Mouse (Mus musculus): ENCODE measurements around the gene Nos1ap. TPM values are rescaled to one million over a fixed set of nuclear protein-coding genes. Genes with fewer than 3 reads are reported as not detected.
A peak's percentile ranks its signal among the peaks of the same experiment; 100 is the strongest.

Gene Nos1ap
- polyA plus RNA-seq, 1 experiment from 2014 or later: 7.7 TPM

- no peaks in the 10 kb centered on the region for H3K36me3 ChIP-seq (ENCODE audit: control insufficient read depth, insufficient read depth, low read length)
- H3K27me3 ChIP-seq (replicated peaks; ENCODE audit: control insufficient read depth, insufficient read depth, low read length): no peaks in the 10 kb centered on the region
- WGBS: 80% methylated on average over 5 of the region's 5 CpGs
- 0 out of 2 replicates have a peak, but pooled peaks cover 4% of the 10 kb centered on the region for H3K9me3 ChIP-seq (ENCODE audit: control insufficient read depth, low read length)
- no peak overlapping the region for H3K27ac ChIP-seq (replicated peaks; ENCODE audit: low read depth, low read length)
- H3K4me2 ChIP-seq (ENCODE audit: low read depth, low read length): no peak overlapping the region
- ATAC-seq (ENCODE audit: low read depth): no peak
- peaks cover 8% of the 10 kb centered on the region; the same call in 1 of the 2 replicates for H3K4me1 ChIP-seq (ENCODE audit: control insufficient read depth, insufficient read depth, low read length)
- no peak for DNase-seq (ENCODE audit: low spot score)
- no peak overlapping the region for H3K9ac ChIP-seq (ENCODE audit: low read depth, low read length)
- no peak overlapping the region for H3K4me3 ChIP-seq (ENCODE audit: low read depth, low read length)
Observed at GRCm38 (mm10) chr1:170582341-170582740, 7.3 kb downstream of the Nos1ap start.

- ATAC-seq (ENCODE audit: low read depth) (peak; percentile 73), DNase-seq (ENCODE audit: low spot score) (peak; percentile 71)
- H3K9me3 ChIP-seq (ENCODE audit: control insufficient read depth, low read length): 0 out of 2 replicates have a peak, but pooled peaks cover 1% of the 10 kb centered on the region
- peaks cover 16% of the 10 kb centered on the region for H3K4me1 ChIP-seq (ENCODE audit: control insufficient read depth, insufficient read depth, low read length)
- no peak overlapping the region for H3K27ac ChIP-seq (replicated peaks; ENCODE audit: low read depth, low read length)
- H3K9ac ChIP-seq (ENCODE audit: low read depth, low read length): no peak overlapping the region
- 27% methylated on average over 13 of the region's 13 CpGs for WGBS
- no peak overlapping the region for H3K4me3 ChIP-seq (ENCODE audit: low read depth, low read length)
- H3K36me3 ChIP-seq (ENCODE audit: control insufficient read depth, insufficient read depth, low read length): no peaks in the 10 kb centered on the region
- no peaks in the 10 kb centered on the region for H3K27me3 ChIP-seq (replicated peaks; ENCODE audit: control insufficient read depth, insufficient read depth, low read length)
- H3K4me2 ChIP-seq (ENCODE audit: low read depth, low read length): peak overlapping the region; percentile 26
Observed at GRCm38 (mm10) chr1:170580485-170581110, 9.1 kb downstream of the Nos1ap start.

GRCm38 (mm10) chr1:170579476-170579875 lies 10.2 kb downstream of the Nos1ap start:
- Histone ChIP-seq H3K27me3 (replicated peaks; ENCODE audit: control insufficient read depth, insufficient read depth, low read length) (no peaks in the 10 kb centered on the region), H3K4me3 (ENCODE audit: low read depth, low read length) (no peak overlapping the region), H3K9me3 (ENCODE audit: control insufficient read depth, low read length) (no peaks in the 10 kb centered on the region), H3K36me3 (ENCODE audit: control insufficient read depth, insufficient read depth, low read length) (no peaks in the 10 kb centered on the region), H3K27ac (replicated peaks; ENCODE audit: low read depth, low read length) (no peak overlapping the region), H3K9ac (ENCODE audit: low read depth, low read length) (no peak overlapping the region), H3K4me1 (ENCODE audit: control insufficient read depth, insufficient read depth, low read length) (peaks cover 16% of the 10 kb centered on the region), H3K4me2 (ENCODE audit: low read depth, low read length) (no peak overlapping the region)
- ATAC-seq (ENCODE audit: low read depth): no peak
- DNase-seq (ENCODE audit: low spot score): no peak
- 90% methylated on average over 5 of the region's 5 CpGs for WGBS

GRCm38 (mm10) chr1:170579063-170579462 lies 10.6 kb downstream of the Nos1ap start:
- peaks cover 16% of the 10 kb centered on the region for H3K4me1 ChIP-seq (ENCODE audit: control insufficient read depth, insufficient read depth, low read length)
- no peak overlapping the region for H3K4me2 ChIP-seq (ENCODE audit: low read depth, low read length)
- no peak for DNase-seq (ENCODE audit: low spot score)
- no peak overlapping the region for H3K4me3 ChIP-seq (ENCODE audit: low read depth, low read length)
- WGBS: 99% methylated on average over 4 of the region's 4 CpGs
- H3K27me3 ChIP-seq (replicated peaks; ENCODE audit: control insufficient read depth, insufficient read depth, low read length): no peaks in the 10 kb centered on the region
- no peaks in the 10 kb centered on the region for H3K9me3 ChIP-seq (ENCODE audit: control insufficient read depth, low read length)
- H3K9ac ChIP-seq (ENCODE audit: low read depth, low read length): no peak overlapping the region
- no peak for ATAC-seq (ENCODE audit: low read depth)
- no peak overlapping the region for H3K27ac ChIP-seq (replicated peaks; ENCODE audit: low read depth, low read length)
- no peaks in the 10 kb centered on the region for H3K36me3 ChIP-seq (ENCODE audit: control insufficient read depth, insufficient read depth, low read length)

DNA sequence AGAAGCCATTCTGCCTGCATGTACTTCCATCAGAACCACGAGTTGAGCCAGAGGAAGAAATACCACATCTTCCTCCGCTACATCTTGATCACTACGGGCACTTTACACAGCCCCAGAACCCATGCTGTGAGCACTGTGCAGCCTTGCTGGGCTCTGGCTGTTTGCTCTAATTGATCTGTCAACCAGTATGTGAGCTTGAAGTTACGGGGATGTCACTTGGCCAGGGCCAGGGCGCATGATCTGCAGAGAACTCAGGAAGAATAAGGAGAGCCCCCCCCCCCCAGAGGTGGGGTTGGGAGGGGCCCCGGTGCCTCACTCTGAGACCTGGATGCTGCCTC lies 13.0 kb downstream of the Nos1ap start:
- no peak overlapping the region for H3K4me3 ChIP-seq (ENCODE audit: low read depth, low read length)
- WGBS: 27% methylated on average over 6 of the region's 6 CpGs
- H3K4me1 ChIP-seq (ENCODE audit: control insufficient read depth, insufficient read depth, low read length): peaks cover 16% of the 10 kb centered on the region
- 0 out of 2 replicates have a peak, but pooled peaks cover 9% of the 10 kb centered on the region for H3K9me3 ChIP-seq (ENCODE audit: control insufficient read depth, low read length)
- ATAC-seq (ENCODE audit: low read depth) (no peak), DNase-seq (ENCODE audit: low spot score) (no peak)
- no peaks in the 10 kb centered on the region for H3K27me3 ChIP-seq (replicated peaks; ENCODE audit: control insufficient read depth, insufficient read depth, low read length)
- H3K9ac ChIP-seq (ENCODE audit: low read depth, low read length): no peak overlapping the region
- H3K27ac ChIP-seq (replicated peaks; ENCODE audit: low read depth, low read length): no peak overlapping the region
- no peaks in the 10 kb centered on the region for H3K36me3 ChIP-seq (ENCODE audit: control insufficient read depth, insufficient read depth, low read length)
- H3K4me2 ChIP-seq (ENCODE audit: low read depth, low read length): no peak overlapping the region

GRCm38 (mm10) chr1:170576012-170576727 lies 13.5 kb downstream of the Nos1ap start:
- peak; percentile 51; the same call in 1 of the 2 replicates for ATAC-seq (ENCODE audit: low read depth)
- Histone ChIP-seq H3K4me2 (ENCODE audit: low read depth, low read length) (no peak overlapping the region), H3K27ac (replicated peaks; ENCODE audit: low read depth, low read length) (no peak overlapping the region), H3K4me3 (ENCODE audit: low read depth, low read length) (no peak overlapping the region), H3K9ac (ENCODE audit: low read depth, low read length) (no peak overlapping the region), H3K36me3 (ENCODE audit: control insufficient read depth, insufficient read depth, low read length) (no peaks in the 10 kb centered on the region), H3K9me3 (ENCODE audit: control insufficient read depth, low read length) (0 out of 2 replicates have a peak, but pooled peaks cover 9% of the 10 kb centered on the region), H3K4me1 (ENCODE audit: control insufficient read depth, insufficient read depth, low read length) (peaks cover 16% of the 10 kb centered on the region), H3K27me3 (replicated peaks; ENCODE audit: control insufficient read depth, insufficient read depth, low read length) (no peaks in the 10 kb centered on the region)
- 42% methylated on average over 6 of the region's 6 CpGs for WGBS
- peak; percentile 33 for DNase-seq (ENCODE audit: low spot score)

DNA sequence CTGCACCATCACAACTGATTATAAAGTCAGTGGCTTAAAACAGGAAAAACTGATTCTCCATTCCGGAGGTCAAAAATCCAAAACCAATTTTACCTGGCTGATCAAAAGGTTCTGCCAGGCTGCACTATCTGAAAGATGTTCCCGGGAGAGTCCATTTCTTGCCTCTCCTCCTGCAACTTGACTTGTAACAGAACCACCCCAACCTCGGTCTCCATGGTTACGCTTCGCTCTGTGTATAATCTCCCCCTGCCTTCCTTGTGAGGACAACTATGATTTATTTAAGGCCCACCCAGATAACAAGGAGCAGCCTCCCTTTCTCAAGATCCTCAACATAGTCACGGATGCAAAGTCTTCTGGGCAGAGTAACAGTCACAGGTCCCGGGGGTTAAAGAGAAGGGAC lies 16.5 kb downstream of the Nos1ap start:
- Histone ChIP-seq H3K9ac (ENCODE audit: low read depth, low read length) (no peak overlapping the region), H3K36me3 (ENCODE audit: control insufficient read depth, insufficient read depth, low read length) (no peaks in the 10 kb centered on the region), H3K4me1 (ENCODE audit: control insufficient read depth, insufficient read depth, low read length) (peaks cover 8% of the 10 kb centered on the region), H3K9me3 (ENCODE audit: control insufficient read depth, low read length) (0 out of 2 replicates have a peak, but pooled peaks cover 12% of the 10 kb centered on the region), H3K4me3 (ENCODE audit: low read depth, low read length) (no peak overlapping the region), H3K27ac (replicated peaks; ENCODE audit: low read depth, low read length) (no peak overlapping the region), H3K27me3 (replicated peaks; ENCODE audit: control insufficient read depth, insufficient read depth, low read length) (no peaks in the 10 kb centered on the region), H3K4me2 (ENCODE audit: low read depth, low read length) (no peak overlapping the region)
- ATAC-seq (ENCODE audit: low read depth): no peak
- no peak for DNase-seq (ENCODE audit: low spot score)
- 82% methylated on average over 7 of the region's 7 CpGs for WGBS

DNA sequence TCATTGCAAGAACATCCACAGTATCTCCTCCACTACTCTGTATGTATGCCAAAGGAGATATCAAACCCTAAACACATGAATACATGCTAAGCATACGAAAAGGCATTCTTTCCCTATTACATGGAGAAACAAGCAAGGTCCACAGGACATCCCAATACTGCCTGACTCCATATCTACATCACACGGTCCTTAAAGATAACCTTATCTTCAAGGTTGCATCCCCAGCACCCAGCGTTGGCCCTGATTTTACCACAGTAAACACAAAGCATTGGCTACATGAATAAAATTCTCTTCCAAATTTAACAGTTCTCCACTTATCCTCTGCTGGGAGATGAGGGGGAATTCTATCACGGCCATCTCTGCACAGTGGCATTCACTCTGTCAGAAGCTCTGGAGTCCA lies 22.7 kb downstream of the Nos1ap start:
- H3K27me3 ChIP-seq (replicated peaks; ENCODE audit: control insufficient read depth, insufficient read depth, low read length): no peaks in the 10 kb centered on the region
- 0 out of 2 replicates have a peak, but pooled peaks cover 3% of the 10 kb centered on the region for H3K9me3 ChIP-seq (ENCODE audit: control insufficient read depth, low read length)
- H3K27ac ChIP-seq (replicated peaks; ENCODE audit: low read depth, low read length): no peak overlapping the region
- H3K36me3 ChIP-seq (ENCODE audit: control insufficient read depth, insufficient read depth, low read length): no peaks in the 10 kb centered on the region
- ATAC-seq (ENCODE audit: low read depth): no peak
- WGBS: 89% methylated on average over 4 of the region's 4 CpGs
- no peak overlapping the region for H3K9ac ChIP-seq (ENCODE audit: low read depth, low read length)
- DNase-seq (ENCODE audit: low spot score): no peak
- H3K4me1 ChIP-seq (ENCODE audit: control insufficient read depth, insufficient read depth, low read length): no peaks in the 10 kb centered on the region
- no peak overlapping the region for H3K4me2 ChIP-seq (ENCODE audit: low read depth, low read length)
- no peak overlapping the region for H3K4me3 ChIP-seq (ENCODE audit: low read depth, low read length)
